Mouse (Mus musculus) lung, embryonic 16.5 days (tissue): ENCODE measurements around the gene Sigirr. TPM values are rescaled to one million over a fixed set of nuclear protein-coding genes. Genes with fewer than 3 reads are reported as not detected.

ENCODE experiments used
- ATAC-seq: fragments of 200-750 bp; cut with Nextera tagmentation; 2 replicates; pipeline ENCODE4 v1.8.0; 2017; ENCODE audit warnings: low read depth, mild to moderate bottlenecking, moderate library complexity
- H3K27ac ChIP-seq: fragments of 300-500 bp; sonication (generic); 2 replicates; pipeline ENCODE4 v1.5.1; 2014; ENCODE audit warnings: mild to moderate bottlenecking, control low read depth, low read length
- H3K27me3 ChIP-seq: fragments of 300-500 bp; sonication (generic); 2 replicates; pipeline ENCODE4 v1.6.1; 2014; ENCODE audit warnings: low read depth, low read length, mixed read lengths; ENCODE audit not compliant: control insufficient read depth, insufficient read depth
- H3K36me3 ChIP-seq: fragments of 300-500 bp; sonication (generic); 2 replicates; pipeline ENCODE4 v1.6.1; 2014; ENCODE audit warnings: low read length; ENCODE audit not compliant: control insufficient read depth, insufficient read depth
- H3K4me1 ChIP-seq: fragments of 300-500 bp; sonication (generic); replicated peaks from 2 replicates; pipeline ENCODE4 v1.6.1; 2014; ENCODE audit warnings: low read length, mixed read lengths; ENCODE audit not compliant: control insufficient read depth, insufficient read depth
- H3K4me2 ChIP-seq: fragments of 300-500 bp; sonication (generic); 2 replicates; pipeline ENCODE4 v1.6.1; 2014; ENCODE audit warnings: low read depth, low read length, control low read depth
- H3K4me3 ChIP-seq: fragments of 300-500 bp; sonication (generic); 2 replicates; pipeline ENCODE4 v1.5.1; 2014; ENCODE audit warnings: mild to moderate bottlenecking, low read length, control low read depth
- H3K9ac ChIP-seq: fragments of 300-500 bp; sonication (generic); 2 replicates; pipeline ENCODE4 v1.6.1; 2014; ENCODE audit warnings: low read length, control low read depth
- H3K9me3 ChIP-seq: fragments of 300-500 bp; sonication (generic); 2 replicates; pipeline ENCODE4 v1.6.1; 2016; ENCODE audit warnings: low read length; ENCODE audit not compliant: control insufficient read depth
- WGBS: fragments of 180-500 bp; shearing (Covaris S2); extraction: QIAGEN DNeasy Blood & Tissue Kit; methylation state at CpG from one replicate; pipeline ENCODE4 v1.1.7; 2014; 5-methylcytosine and 5-hydroxymethylcytosine counted together
- polyA plus RNA-seq: library from polyadenylated mRNA; unstranded; fragments of >200 nt; fragmentation: Nextera tagmentation; extraction: Ambion mirVana; gene quantifications from 2 replicates; pipeline ENCODE4 v1.2.1, GENCODE M21; 2015

Gene Sigirr
- polyA plus RNA-seq, 1 experiment from 2014 or later: 17.7 TPM

- ATAC-seq: no peak
- peaks cover 10% of the 10 kb centered on the region for H3K4me1 ChIP-seq
- H3K9me3 ChIP-seq: no peaks in the 10 kb centered on the region
- no peak overlapping the region for H3K27ac ChIP-seq
- H3K36me3 ChIP-seq: peaks cover 7% of the 10 kb centered on the region
- no peaks in the 10 kb centered on the region for H3K27me3 ChIP-seq
- H3K4me3 ChIP-seq: peak overlapping the region; percentile 98
- H3K4me2 ChIP-seq: peak overlapping the region; percentile 93
- peak overlapping the region; percentile 97 for H3K9ac ChIP-seq
- 49% methylated on average over 12 of the region's 12 CpGs for WGBS
Observed at GRCm38 (mm10) chr7:141131904-141132755, 31.8 kb upstream of the Sigirr start.

- Histone ChIP-seq H3K9ac (peak overlapping the region; percentile 97), H3K9me3 (no peaks in the 10 kb centered on the region), H3K4me3 (peak overlapping the region; percentile 98), H3K27me3 (no peaks in the 10 kb centered on the region), H3K36me3 (no peaks in the 10 kb centered on the region; the same call in 1 of the 2 replicates), H3K4me2 (peak overlapping the region; percentile 93), H3K27ac (no peak overlapping the region), H3K4me1 (peaks cover 10% of the 10 kb centered on the region)
- ATAC-seq: peak; percentile 99
- under 1% methylated on average over 59 of the region's 59 CpGs for WGBS
Observed at GRCm38 (mm10) chr7:141131024-141131820, 30.9 kb upstream of the Sigirr start.

GRCm38 (mm10) chr7:141123517-141123856 lies 23.1 kb upstream of the Sigirr start:
- Histone ChIP-seq H3K9me3 (no peaks in the 10 kb centered on the region), H3K36me3 (no peaks in the 10 kb centered on the region), H3K4me1 (peaks cover 4% of the 10 kb centered on the region), H3K27me3 (no peaks in the 10 kb centered on the region), H3K4me2 (peak overlapping the region; percentile 89), H3K27ac (peak overlapping the region; percentile 85), H3K9ac (peak overlapping the region; percentile 72), H3K4me3 (peak overlapping the region; percentile 61)
- no peak for ATAC-seq
- 2% methylated on average over 15 of the region's 15 CpGs for WGBS

- peak overlapping the region; percentile 85 for H3K27ac ChIP-seq
- H3K4me2 ChIP-seq: peak overlapping the region; percentile 89
- peak overlapping the region; percentile 61 for H3K4me3 ChIP-seq
- H3K9ac ChIP-seq: peak overlapping the region; percentile 72
- no peaks in the 10 kb centered on the region for H3K27me3 ChIP-seq
- under 1% methylated on average over 29 of the region's 29 CpGs for WGBS
- H3K9me3 ChIP-seq: no peaks in the 10 kb centered on the region
- no peaks in the 10 kb centered on the region for H3K36me3 ChIP-seq
- peaks cover 4% of the 10 kb centered on the region for H3K4me1 ChIP-seq
- ATAC-seq: peak; percentile 100
Observed at GRCm38 (mm10) chr7:141122689-141123516, 22.5 kb upstream of the Sigirr start.

- Histone ChIP-seq H3K27ac (peak within 1 kb of the TSS; percentile 85), H3K9me3 (no peaks in the 10 kb centered on the region), H3K27me3 (no peaks in the 10 kb centered on the region), H3K4me2 (peak within 1 kb of the TSS; percentile 89), H3K4me1 (peaks cover 4% of the 10 kb centered on the region), H3K9ac (peak within 1 kb of the TSS; percentile 72), H3K36me3 (no peaks in the 10 kb centered on the region), H3K4me3 (peak within 1 kb of the TSS; percentile 61)
- ATAC-seq: no peak
- WGBS: 25% methylated on average over 14 of the region's 14 CpGs
Observed at GRCm38 (mm10) chr7:141122245-141122644, 21.9 kb upstream of the Sigirr start, which contains the start of gene Ptdss2. Ptdss2 (plus strand) TSS chr7:141122382.

- Histone ChIP-seq H3K9me3 (no peaks in the 10 kb centered on the region), H3K9ac (no peak overlapping the region), H3K4me3 (no peak overlapping the region), H3K36me3 (no peaks in the 10 kb centered on the region), H3K4me1 (peaks cover 4% of the 10 kb centered on the region), H3K27me3 (no peaks in the 10 kb centered on the region), H3K27ac (no peak overlapping the region), H3K4me2 (no peak overlapping the region)
- no peak for ATAC-seq
- WGBS: 73% methylated on average over 5 of the region's 5 CpGs
Observed at GRCm38 (mm10) chr7:141121051-141121531, 20.7 kb upstream of the Sigirr start.

GRCm38 (mm10) chr7:141120605-141121004 lies 20.2 kb upstream of the Sigirr start:
- Histone ChIP-seq H3K27me3 (no peaks in the 10 kb centered on the region), H3K4me1 (peaks cover 4% of the 10 kb centered on the region), H3K4me3 (no peak overlapping the region), H3K9me3 (no peaks in the 10 kb centered on the region), H3K4me2 (no peak overlapping the region), H3K27ac (no peak overlapping the region), H3K36me3 (no peaks in the 10 kb centered on the region), H3K9ac (no peak overlapping the region)
- 71% methylated on average over 3 of the region's 3 CpGs for WGBS
- no peak for ATAC-seq

- WGBS: 65% methylated on average over 3 of the region's 3 CpGs
- Histone ChIP-seq H3K27ac (no peak overlapping the region), H3K27me3 (no peaks in the 10 kb centered on the region), H3K4me3 (no peak overlapping the region), H3K9me3 (no peaks in the 10 kb centered on the region), H3K4me1 (peaks cover 4% of the 10 kb centered on the region), H3K9ac (no peak overlapping the region), H3K36me3 (no peaks in the 10 kb centered on the region), H3K4me2 (no peak overlapping the region)
- ATAC-seq: no peak
Observed at GRCm38 (mm10) chr7:141119487-141119886, 19.1 kb upstream of the Sigirr start.
